21 mouse cellular contexts compared by ENCODE assay signal in the genomic region with DNA sequence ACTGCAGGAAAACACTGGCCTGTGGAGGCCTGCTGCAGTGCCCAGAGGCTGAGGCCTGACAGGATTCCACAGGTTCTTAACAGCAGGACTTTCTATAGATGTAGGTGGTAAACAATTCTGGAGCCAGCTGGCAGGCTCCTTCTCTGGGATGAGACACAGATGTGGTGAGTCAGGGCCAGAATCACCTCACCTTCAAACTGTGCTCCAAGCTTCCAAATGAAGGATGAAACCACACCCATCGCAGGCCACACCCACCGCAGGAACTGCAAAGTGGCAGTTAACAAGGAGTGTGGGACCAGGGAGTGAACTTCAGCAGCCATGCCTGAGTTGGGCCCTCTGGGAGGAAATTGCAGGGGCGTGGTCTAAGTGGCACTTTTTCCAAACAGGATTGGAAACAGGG. TPM values are rescaled to one million over a fixed set of nuclear protein-coding genes. Genes with fewer than 3 reads are reported as not detected.
DNase-seq lines count a peak whose midpoint lies in the region; ATAC-seq and TF ChIP-seq lines count a peak whose summit lies in the region.
"Had no signal": no experiment of that assay in that cellular context is flagged by ENCODE, and none has a peak within 500 bp of the region (broad histone marks: within the 10 kb centered on the region; RNA-seq: fewer than 3 reads in every experiment).

No protein-coding gene starts in this region.

- H3K27me3 ChIP-seq in intestine, embryonic 14.5 days (replicated peaks; ENCODE audit: control insufficient read depth, insufficient read depth, low read length) = 0 out of 2 replicates have a peak, but pooled peaks cover 7% of the 10 kb centered on the region
- no peaks in the 10 kb centered on the region for H3K27me3 ChIP-seq in small intestine, adult 2 months (ENCODE audit: control insufficient read depth, insufficient read depth, low read length)

- no peaks in the 10 kb centered on the region for H3K36me3 ChIP-seq in intestine, embryonic 14.5 days (ENCODE audit: control insufficient read depth, insufficient read depth, low read length)
- no peaks in the 10 kb centered on the region for H3K36me3 ChIP-seq in small intestine, adult 2 months (ENCODE audit: control insufficient read depth, insufficient read depth, low read length)
- H3K36me3 ChIP-seq: heart, embryonic 15.5 days; midbrain, embryonic 13.5 days had no signal

- DNase-seq in embryo, embryonic 11 days = peak; percentile 13
- no peak for DNase-seq in embryo, embryonic 10.5 days (ENCODE audit: low spot score)
- peak; percentile 75 for DNase-seq in NIH3T3 (ENCODE audit: low read depth)
- DNase-seq in intestine, embryonic 14.5 days (ENCODE audit: low spot score) = no peak
- no peak for DNase-seq in testis, postnatal 10 days (ENCODE audit: low spot score)
- no peak for DNase-seq in heart, postnatal 25 days (ENCODE audit: low spot score)
- DNase-seq in left cerebral cortex, postnatal 10 days (ENCODE audit: extremely low spot score in 1 of 2, low spot score in 2 of 2) = no peak
- DNase-seq: heart, adult 18-20 months; kidney, adult 9 months; kidney, postnatal 4 days; lung, adult 18-20 months; right cerebral cortex, adult 18-20 months; spleen, adult 18-20 months had no signal

- WGBS in intestine, embryonic 14.5 days = 36% methylated on average over 3 of the region's 3 CpGs
- WGBS in small intestine, adult 2 months = 16% methylated on average over 3 of the region's 3 CpGs

- no peak overlapping the region for H3K27ac ChIP-seq in intestine, embryonic 14.5 days (ENCODE audit: low read depth)
- peak overlapping the region; percentile 42 for H3K27ac ChIP-seq in small intestine, adult 2 months (ENCODE audit: insufficient read depth, low read depth, low read length)
- H3K27ac ChIP-seq: forebrain, embryonic 13.5 days; heart, embryonic 15.5 days; hindbrain, embryonic 14.5 days; macrophage; midbrain, embryonic 13.5 days had no signal

- TF ChIP-seq POLR2A in small intestine, adult 2 months (IDR thresholded peaks at IDR 0.05; ENCODE audit: low read depth, low read length) = no peak

- no peak for TF ChIP-seq CTCF in small intestine, adult 2 months (IDR thresholded peaks at IDR 0.05; ENCODE audit: extremely low read depth, insufficient read length, insufficient replicate concordance, low read depth, low read length)

- no peak overlapping the region for H3K4me2 ChIP-seq in intestine, embryonic 14.5 days (ENCODE audit: low read length)
- H3K4me2 ChIP-seq: forebrain, embryonic 13.5 days; heart, embryonic 15.5 days; hindbrain, embryonic 14.5 days; midbrain, embryonic 13.5 days had no signal

- H3K4me3 ChIP-seq in intestine, embryonic 14.5 days (ENCODE audit: low read depth, low read length) = no peak overlapping the region
- no peak overlapping the region for H3K4me3 ChIP-seq in small intestine, adult 2 months (ENCODE audit: low read depth, low read length)
- H3K4me3 ChIP-seq: forebrain, embryonic 13.5 days; heart, embryonic 15.5 days; midbrain, embryonic 13.5 days; myocyte had no signal

- intact Hi-C loops in heart, postnatal 25 days (cut with DNase I) = no loop called here
- intact Hi-C loops in left cerebral cortex, postnatal 10 days (cut with DNase I) = no loop called here

- ATAC-seq in intestine, embryonic 14.5 days (replicated peaks; ENCODE audit: low FRiP score, low TSS enrichment, low read depth) = 0 out of 2 replicates have a peak, but pooled peaks have one; percentile 60
- ATAC-seq: activated CD4-positive, CD25-positive, alpha-beta regulatory T cell, adult 4 months; forebrain, embryonic 13.5 days; midbrain, embryonic 13.5 days had no signal

- peaks cover 8% of the 10 kb centered on the region for H3K4me1 ChIP-seq in intestine, embryonic 14.5 days (replicated peaks; ENCODE audit: control insufficient read depth, insufficient read depth, low read length)
- H3K4me1 ChIP-seq in small intestine, adult 2 months (ENCODE audit: control insufficient read depth, insufficient read depth, insufficient read length, low read length) = peaks cover 14% of the 10 kb centered on the region

- no peaks in the 10 kb centered on the region for H3K9me3 ChIP-seq in intestine, embryonic 14.5 days (ENCODE audit: control insufficient read depth, low read length)
- H3K9me3 ChIP-seq: forebrain, embryonic 13.5 days; heart, embryonic 15.5 days; midbrain, embryonic 13.5 days had no signal

- H3K9ac ChIP-seq in intestine, embryonic 14.5 days (ENCODE audit: low read length) = no peak overlapping the region
- H3K9ac ChIP-seq: forebrain, embryonic 13.5 days; heart, embryonic 15.5 days; hindbrain, embryonic 14.5 days; midbrain, embryonic 13.5 days had no signal

RNA-seq across cellular contexts. Expression of gene Serhl, which starts 1.6 kb away (rescaled TPM):
- polyA plus RNA-seq in intestine, embryonic 14.5 days (2014; fragmentation: Nextera tagmentation; extraction: Ambion mirVana) = 64.2 and 71.9 TPM in 2 replicates
- 51.2 and 133 TPM in 2 replicates for polyA plus RNA-seq in small intestine, adult 2 months (2012; rRNA removed)
- total RNA-seq in heart, postnatal 25 days (2021) = 10 to 100 TPM; 40.5 to 44.8 TPM
- 10 to 100 TPM in 1 of 2 experiments, 1 to 10 TPM in 1; 6.6 to 10.2 TPM for total RNA-seq in left cerebral cortex, postnatal 10 days (2021)

RNA-seq across cellular contexts. Expression of gene Rrp7a, which starts 31.7 kb away (rescaled TPM):
- 60.7 and 66.4 TPM in 2 replicates for polyA plus RNA-seq in intestine, embryonic 14.5 days (2014; fragmentation: Nextera tagmentation; extraction: Ambion mirVana)
- polyA plus RNA-seq in small intestine, adult 2 months (2012; rRNA removed) = 33.1 and 72.4 TPM in 2 replicates
- total RNA-seq in heart, postnatal 25 days (2021) = 10 to 100 TPM; 40.3 to 41.9 TPM
- 100 to 1,000 TPM; 122 to 128 TPM for total RNA-seq in left cerebral cortex, postnatal 10 days (2021)

RNA-seq across cellular contexts. Expression of gene Nfam1, which starts 57.8 kb away (rescaled TPM):
- 3.6 and 3.7 TPM in 2 replicates for polyA plus RNA-seq in intestine, embryonic 14.5 days (2014; fragmentation: Nextera tagmentation; extraction: Ambion mirVana)
- 2.1 TPM in 2 replicates for polyA plus RNA-seq in small intestine, adult 2 months (2012; rRNA removed)
- total RNA-seq in heart, postnatal 25 days (2021) = 1 to 10 TPM; 2.9 TPM
- total RNA-seq in left cerebral cortex, postnatal 10 days (2021) = 1 to 10 TPM; 2.6 to 2.7 TPM
- polyA plus RNA-seq: myocyte had no signal

RNA-seq across cellular contexts. Expression of gene Poldip3, which starts 58.3 kb away (rescaled TPM):
- polyA plus RNA-seq in intestine, embryonic 14.5 days (2014; fragmentation: Nextera tagmentation; extraction: Ambion mirVana) = 145 and 150 TPM in 2 replicates
- 24.5 and 46.7 TPM in 2 replicates for polyA plus RNA-seq in small intestine, adult 2 months (2012; rRNA removed)
- total RNA-seq in heart, postnatal 25 days (2021) = 10 to 100 TPM; 27.3 to 29.8 TPM
- total RNA-seq in left cerebral cortex, postnatal 10 days (2021) = 10 to 100 TPM; 85.9 to 86.5 TPM

Comparison
In these comparisons a context has a peak if more than half of its experiments do, and no peak if none do; other contexts are left out.
1. DNase-seq: peak in embryo, embryonic 11 days (single experiment) and NIH3T3 (single experiment); none in embryo, embryonic 10.5 days (single experiment), intestine, embryonic 14.5 days (single experiment), testis, postnatal 10 days (single experiment), heart, postnatal 25 days (single experiment) and left cerebral cortex, postnatal 10 days (0 of 2).